In the genomic region with DNA sequence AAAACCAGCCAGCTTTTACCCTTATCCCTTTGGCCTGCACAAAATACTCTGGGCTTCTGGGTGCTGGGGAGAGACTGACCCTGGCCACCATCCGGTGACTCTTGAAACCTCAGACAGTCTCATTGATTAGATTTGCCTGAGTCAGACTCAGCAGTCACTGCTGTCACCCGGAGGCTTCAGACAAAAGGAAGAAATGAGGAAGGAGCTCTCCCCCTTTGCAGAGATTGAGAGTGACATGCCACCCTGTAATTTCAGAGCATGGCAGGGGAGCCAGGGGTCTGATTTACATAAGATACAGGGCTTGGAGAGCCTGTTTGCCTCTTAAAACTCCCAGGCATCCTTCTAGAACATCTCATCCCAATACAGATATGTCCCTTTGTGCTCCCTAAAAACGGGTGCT, we compare ENCODE assay signal across 10 mouse cellular contexts. TPM values are rescaled to one million over a fixed set of nuclear protein-coding genes. Genes with fewer than 3 reads are reported as not detected.
DNase-seq lines count a peak whose midpoint lies in the region; ATAC-seq and TF ChIP-seq lines count a peak whose summit lies in the region.
"Had no signal": no experiment of that assay in that cellular context is flagged by ENCODE, and none has a peak within 500 bp of the region (broad histone marks: within the 10 kb centered on the region; RNA-seq: fewer than 3 reads in every experiment).

No protein-coding gene starts in this region.

- no peak overlapping the region for H3K4me2 ChIP-seq in hindbrain, embryonic 12.5 days (replicated peaks)
- no peak overlapping the region for H3K4me2 ChIP-seq in hindbrain, embryonic 16.5 days (ENCODE audit: low read length)
- H3K4me2 ChIP-seq in embryonic facial prominence, embryonic 13.5 days = no peak overlapping the region
- no peak overlapping the region for H3K4me2 ChIP-seq in limb, embryonic 12.5 days

- peak overlapping the region; percentile 52 for H3K27ac ChIP-seq in hindbrain, embryonic 12.5 days
- no peak overlapping the region; the same call in 1 of the 2 replicates for H3K27ac ChIP-seq in hindbrain, embryonic 16.5 days (ENCODE audit: low read depth, low read length)
- H3K27ac ChIP-seq in embryonic facial prominence, embryonic 13.5 days = peak overlapping the region; percentile 86
- H3K27ac ChIP-seq in limb, embryonic 12.5 days = peak overlapping the region; percentile 87
- H3K27ac ChIP-seq: liver, embryonic 14.5 days had no signal

- peak overlapping the region; percentile 49 for H3ac ChIP-seq in C2C12 (ENCODE audit: control insufficient read depth, insufficient read length, low read depth)

- H3K9ac ChIP-seq in hindbrain, embryonic 12.5 days = no peak overlapping the region
- no peak overlapping the region for H3K9ac ChIP-seq in hindbrain, embryonic 16.5 days (ENCODE audit: low read depth, low read length)
- peak overlapping the region; percentile 58; the same call in 1 of the 2 replicates for H3K9ac ChIP-seq in embryonic facial prominence, embryonic 13.5 days
- no peak overlapping the region for H3K9ac ChIP-seq in limb, embryonic 12.5 days (replicated peaks)
- H3K9ac ChIP-seq: liver, embryonic 14.5 days had no signal

- no peaks in the 10 kb centered on the region for H3K36me3 ChIP-seq in hindbrain, embryonic 12.5 days
- H3K36me3 ChIP-seq in hindbrain, embryonic 16.5 days (ENCODE audit: control insufficient read depth, insufficient read depth, low read length) = no peaks in the 10 kb centered on the region
- H3K36me3 ChIP-seq in C2C12 (ENCODE audit: control insufficient read depth, insufficient read depth) = no peaks in the 10 kb centered on the region
- no peaks in the 10 kb centered on the region for H3K36me3 ChIP-seq in embryonic facial prominence, embryonic 13.5 days
- no peaks in the 10 kb centered on the region for H3K36me3 ChIP-seq in limb, embryonic 12.5 days

- H3K27me3 ChIP-seq in hindbrain, embryonic 12.5 days = no peaks in the 10 kb centered on the region; the same call in 1 of the 2 replicates
- H3K27me3 ChIP-seq in hindbrain, embryonic 16.5 days (replicated peaks; ENCODE audit: control insufficient read depth, insufficient read depth, low read length) = no peaks in the 10 kb centered on the region
- no peaks in the 10 kb centered on the region for H3K27me3 ChIP-seq in C2C12 (ENCODE audit: control insufficient read depth, insufficient read depth, insufficient read length)
- no peaks in the 10 kb centered on the region for H3K27me3 ChIP-seq in embryonic facial prominence, embryonic 13.5 days
- H3K27me3 ChIP-seq in limb, embryonic 12.5 days = 0 out of 2 replicates have a peak, but pooled peaks cover 5% of the 10 kb centered on the region

- DNase-seq in ovary, postnatal 36 days (ENCODE audit: low spot score) = no peak
- no peak for DNase-seq in embryo, embryonic 10.5 days (ENCODE audit: low spot score)
- DNase-seq in lung, adult 18-20 months = no peak
- DNase-seq: right cerebral cortex, postnatal 4 days had no signal

- H3K4me3 ChIP-seq in hindbrain, embryonic 12.5 days = no peak overlapping the region
- no peak overlapping the region for H3K4me3 ChIP-seq in hindbrain, embryonic 16.5 days (ENCODE audit: low read length)
- H3K4me3 ChIP-seq in C2C12 (ENCODE audit: insufficient read depth, poor library complexity, severe bottlenecking) = no peak overlapping the region
- H3K4me3 ChIP-seq in embryonic facial prominence, embryonic 13.5 days = no peak overlapping the region
- no peak overlapping the region for H3K4me3 ChIP-seq in limb, embryonic 12.5 days (replicated peaks)

- no peak for ATAC-seq in hindbrain, embryonic 12.5 days (ENCODE audit: low FRiP score)
- ATAC-seq in hindbrain, embryonic 16.5 days = no peak
- no peak for ATAC-seq in embryonic facial prominence, embryonic 13.5 days (ENCODE audit: insufficient number of reproducible peaks, insufficient read depth, low FRiP score, low TSS enrichment, low read depth)
- ATAC-seq in limb, embryonic 12.5 days (ENCODE audit: insufficient number of reproducible peaks, insufficient read depth, low FRiP score, low TSS enrichment, low read depth) = no peak

- no peak for TF ChIP-seq CTCF in C2C12 (IDR thresholded peaks at IDR 0.05; ENCODE audit: control insufficient read depth, insufficient read depth, insufficient read length)

- H3K9me3 ChIP-seq in hindbrain, embryonic 12.5 days (replicated peaks) = no peaks in the 10 kb centered on the region
- H3K9me3 ChIP-seq in hindbrain, embryonic 16.5 days (ENCODE audit: control insufficient read depth, low read length) = no peaks in the 10 kb centered on the region
- H3K9me3 ChIP-seq in embryonic facial prominence, embryonic 13.5 days = no peaks in the 10 kb centered on the region
- H3K9me3 ChIP-seq in limb, embryonic 12.5 days = no peaks in the 10 kb centered on the region

- H3K79me2 ChIP-seq in C2C12 (ENCODE audit: control insufficient read depth, insufficient read depth) = no peaks in the 10 kb centered on the region

- no peaks in the 10 kb centered on the region for H3K79me3 ChIP-seq in C2C12 (ENCODE audit: low read depth)

- 24% methylated on average over 3 of the region's 3 CpGs for WGBS in hindbrain, embryonic 12.5 days
- 42% methylated on average over 3 of the region's 3 CpGs for WGBS in hindbrain, embryonic 16.5 days
- 22% methylated on average over 3 of the region's 3 CpGs for WGBS in embryonic facial prominence, embryonic 13.5 days
- WGBS in limb, embryonic 12.5 days = 55% methylated on average over 3 of the region's 3 CpGs

- peaks cover 48% of the 10 kb centered on the region for H3K4me1 ChIP-seq in hindbrain, embryonic 12.5 days
- H3K4me1 ChIP-seq in hindbrain, embryonic 16.5 days (ENCODE audit: control insufficient read depth, insufficient read depth, low read depth, low read length) = peaks cover 24% of the 10 kb centered on the region
- peaks cover 67% of the 10 kb centered on the region for H3K4me1 ChIP-seq in embryonic facial prominence, embryonic 13.5 days
- peaks cover 69% of the 10 kb centered on the region for H3K4me1 ChIP-seq in limb, embryonic 12.5 days (replicated peaks)

TF ChIP-seq in C2C12, 6 proteins besides CTCF, POLR2A, EP300 and RAD21:
- TF ChIP-seq MYOD1 (IDR thresholded peaks at IDR 0.05; ENCODE audit: control insufficient read depth, insufficient read length, low read depth) (no peak), USF1 (IDR thresholded peaks at IDR 0.05; ENCODE audit: low read depth) (no peak), MAX (IDR thresholded peaks at IDR 0.05) (no peak), FOSL1 (IDR thresholded peaks at IDR 0.05; ENCODE audit: insufficient read depth, low read length, poor library complexity, severe bottlenecking) (no peak), CEBPB (IDR thresholded peaks at IDR 0.05; ENCODE audit: low read depth) (no peak), MYOG (IDR thresholded peaks at IDR 0.05; ENCODE audit: control insufficient read depth, extremely low read depth, insufficient read length) (no peak)
TF ChIP-seq in C2C12: peak in this region for 0.

RNA-seq across cellular contexts. Expression of a gene that starts 46.8 kb away (rescaled TPM):
- polyA plus RNA-seq in hindbrain, embryonic 12.5 days (2016; fragmentation: Nextera tagmentation; extraction: Ambion mirVana) = 7.7 and 8.0 TPM in 2 replicates
- polyA plus RNA-seq in hindbrain, embryonic 16.5 days (2015; fragmentation: Nextera tagmentation; extraction: Ambion mirVana) = 7.5 and 9.5 TPM in 2 replicates
- 1.2 TPM for polyA plus RNA-seq in C2C12 (2012; fragmentation: generic; extraction: Trizol)
- 5.6 and 6.2 TPM in 2 replicates for polyA plus RNA-seq in embryonic facial prominence, embryonic 13.5 days (2015; fragmentation: Nextera tagmentation; extraction: Ambion mirVana)
- 5.2 and 6.9 TPM in 2 replicates for polyA plus RNA-seq in limb, embryonic 12.5 days (2016; fragmentation: Nextera tagmentation; extraction: Ambion mirVana)

RNA-seq across cellular contexts. Expression of a gene that starts 47.0 kb away (rescaled TPM):
- polyA plus RNA-seq in hindbrain, embryonic 12.5 days (2016; fragmentation: Nextera tagmentation; extraction: Ambion mirVana) = 130 and 137 TPM in 2 replicates
- 125 and 131 TPM in 2 replicates for polyA plus RNA-seq in hindbrain, embryonic 16.5 days (2015; fragmentation: Nextera tagmentation; extraction: Ambion mirVana)
- 125 TPM for polyA plus RNA-seq in C2C12 (2012; fragmentation: generic; extraction: Trizol)
- polyA plus RNA-seq in embryonic facial prominence, embryonic 13.5 days (2015; fragmentation: Nextera tagmentation; extraction: Ambion mirVana) = 147 and 162 TPM in 2 replicates
- 136 and 141 TPM in 2 replicates for polyA plus RNA-seq in limb, embryonic 12.5 days (2016; fragmentation: Nextera tagmentation; extraction: Ambion mirVana)
